Mouse (Mus musculus) liver, postnatal 0 days (tissue): Measurements from ENCODE around the gene Usmg5.
A peak's percentile ranks its signal among the peaks of the same experiment; 100 is the strongest.

ENCODE experiments used
- CTCF ChIP-seq: sonication (generic); IDR thresholded peaks from 2 replicates; pipeline ENCODE4 v1.5.1; 2016; ENCODE audit warnings: antibody characterized with exemption, low read depth
- EP300 ChIP-seq: IDR thresholded peaks from 2 replicates; pipeline ENCODE4 v1.6.1; 2016; ENCODE audit warnings: antibody characterized with exemption, low read depth, mild to moderate bottlenecking

GRCm38 (mm10) chr19:47067096-47067882 lies 23.2 kb downstream of the Usmg5 start, which contains the start of gene Taf5:
- TF ChIP-seq EP300: no peak
- TF ChIP-seq CTCF: peak; percentile 28
